Mouse (Mus musculus) heart, adult 2 months (tissue): ENCODE data around the gene Ntpcr.

Experiments used
- CTCF ChIP-seq: fragments of 200-600 bp; IDR thresholded peaks from 2 replicates; pipeline ENCODE4 v1.8.1; 2022; ENCODE audit warnings: antibody characterized with exemption, mild to moderate bottlenecking, moderate library complexity
- EP300 ChIP-seq: fragments of 200-500 bp; IDR thresholded peaks from 2 replicates; pipeline ENCODE4 v1.6.1; 2011; ENCODE audit warnings: low read depth, low read length, control low read depth; ENCODE audit not compliant: insufficient read depth

GRCm38 (mm10) chr8:125740655-125741054, 10.9 kb downstream of the Ntpcr start:
- TF ChIP-seq CTCF (no peak), EP300 (no peak)
